Comparison of ENCODE assay signal across 9 mouse cellular contexts in the genomic region with DNA sequence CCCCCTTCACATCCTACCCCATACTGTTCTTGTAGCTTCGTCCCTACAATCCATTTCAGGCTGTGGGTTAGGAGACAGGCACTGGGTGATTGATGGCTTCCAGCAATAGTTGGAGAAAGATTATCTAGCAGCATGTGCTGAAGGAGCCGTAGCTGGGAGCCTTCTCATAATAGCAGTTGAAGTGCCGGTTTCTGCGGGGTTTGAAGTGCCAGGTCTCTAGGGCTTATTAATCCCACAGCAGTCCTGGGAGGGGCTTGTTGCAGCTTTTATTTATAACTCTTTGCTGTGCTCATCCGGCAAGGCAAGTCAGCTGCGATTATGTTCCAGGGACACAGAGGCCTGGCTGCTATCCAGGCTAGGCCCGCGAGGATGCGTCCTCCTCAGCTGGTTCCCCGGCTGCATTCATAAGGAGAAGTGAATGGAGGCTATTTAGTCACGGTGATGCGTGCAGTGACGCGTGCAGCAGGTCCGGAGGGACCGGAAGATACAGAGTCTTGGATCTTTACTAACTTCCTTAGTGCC.
DNase-seq lines count a peak whose midpoint lies in the region; ATAC-seq and TF ChIP-seq lines count a peak whose summit lies in the region.
"Had no signal": no experiment of that assay in that cellular context is flagged by ENCODE, and none has a peak within 500 bp of the region (broad histone marks: within the 10 kb centered on the region; RNA-seq: fewer than 3 reads in every experiment).

No protein-coding gene starts in this region.

- TF ChIP-seq POLR2A in lung, adult 2 months (IDR thresholded peaks at IDR 0.05; ENCODE audit: borderline replicate concordance, extremely low read depth, low read depth, low read length), result no peak

- no peak overlapping the region for H3K4me3 ChIP-seq in lung, embryonic 14.5 days (ENCODE audit: low read depth, low read length)
- no peak overlapping the region for H3K4me3 ChIP-seq in lung, adult 2 months (replicated peaks; ENCODE audit: extremely low read depth, low read depth, low read length)
- H3K4me3 ChIP-seq in forebrain, embryonic 13.5 days, result peak overlapping the region; percentile 10; the same call in 1 of the 2 replicates
- peak overlapping the region; percentile 9 for H3K4me3 ChIP-seq in heart, embryonic 16.5 days (ENCODE audit: low read length)
- H3K4me3 ChIP-seq in midbrain, embryonic 11.5 days (ENCODE audit: low read depth, low read length), result no peak overlapping the region
- H3K4me3 ChIP-seq: erythroblast, embryonic 14.5 days had no signal

- 32% methylated on average over 16 of the region's 16 CpGs for WGBS in lung, embryonic 14.5 days
- 22% methylated on average over 16 of the region's 16 CpGs for WGBS in lung, adult 2 months
- WGBS in forebrain, embryonic 13.5 days, result 9% methylated on average over 16 of the region's 16 CpGs
- 25% methylated on average over 16 of the region's 16 CpGs for WGBS in heart, embryonic 16.5 days
- WGBS in midbrain, embryonic 11.5 days, result 22% methylated on average over 16 of the region's 16 CpGs

- TF ChIP-seq CTCF in lung, embryonic 14.5 days (IDR thresholded peaks at IDR 0.05; ENCODE audit: low read depth), result no peak
- TF ChIP-seq CTCF in lung, adult 2 months (IDR thresholded peaks at IDR 0.05; ENCODE audit: insufficient read depth, low read length), result no peak

- H3K27me3 ChIP-seq in lung, embryonic 14.5 days (ENCODE audit: insufficient read depth, low read length), result no peaks in the 10 kb centered on the region
- no peaks in the 10 kb centered on the region for H3K27me3 ChIP-seq in forebrain, embryonic 13.5 days
- H3K27me3 ChIP-seq in heart, embryonic 16.5 days (ENCODE audit: control insufficient read depth, insufficient read depth, low read length), result no peaks in the 10 kb centered on the region
- no peaks in the 10 kb centered on the region for H3K27me3 ChIP-seq in midbrain, embryonic 11.5 days (ENCODE audit: control insufficient read depth, insufficient read depth, low read length)

- no peaks in the 10 kb centered on the region for H3K4me1 ChIP-seq in lung, embryonic 14.5 days (ENCODE audit: insufficient read depth)
- peaks cover 2% of the 10 kb centered on the region; the same call in 1 of the 2 replicates for H3K4me1 ChIP-seq in lung, adult 2 months (ENCODE audit: control insufficient read depth, insufficient read depth, low read length)
- peaks cover 13% of the 10 kb centered on the region for H3K4me1 ChIP-seq in forebrain, embryonic 13.5 days
- peaks cover 13% of the 10 kb centered on the region for H3K4me1 ChIP-seq in heart, embryonic 16.5 days (ENCODE audit: control insufficient read depth, insufficient read depth, low read length)
- H3K4me1 ChIP-seq in midbrain, embryonic 11.5 days (ENCODE audit: control insufficient read depth, insufficient read depth, low read length), result no peaks in the 10 kb centered on the region

- no peak overlapping the region for H3K9ac ChIP-seq in lung, embryonic 14.5 days
- no peak overlapping the region; the same call in 1 of the 2 replicates for H3K9ac ChIP-seq in forebrain, embryonic 13.5 days
- peak overlapping the region; percentile 25; the same call in 1 of the 2 replicates for H3K9ac ChIP-seq in heart, embryonic 16.5 days (ENCODE audit: low read length)
- 0 out of 2 replicates have a peak overlapping the region, but pooled peaks have one; percentile 22 for H3K9ac ChIP-seq in midbrain, embryonic 11.5 days (ENCODE audit: low read length)

- peak; percentile 84 for ATAC-seq in lung, embryonic 14.5 days (ENCODE audit: insufficient read depth)
- ATAC-seq in forebrain, embryonic 13.5 days, result peak; percentile 83
- peak; percentile 85 for ATAC-seq in heart, embryonic 16.5 days (replicated peaks; ENCODE audit: extremely low read depth, insufficient read depth, low FRiP score)
- ATAC-seq in midbrain, embryonic 11.5 days (ENCODE audit: low FRiP score), result peak; percentile 77

- no peak overlapping the region for H3K27ac ChIP-seq in lung, embryonic 14.5 days (ENCODE audit: low read depth)
- peak overlapping the region; percentile 59 for H3K27ac ChIP-seq in forebrain, embryonic 13.5 days
- peak overlapping the region; percentile 62 for H3K27ac ChIP-seq in heart, embryonic 16.5 days (ENCODE audit: low read length)
- H3K27ac ChIP-seq in midbrain, embryonic 11.5 days (ENCODE audit: low read depth, low read length), result no peak overlapping the region

- no peak overlapping the region; the same call in 1 of the 2 replicates for H3K4me2 ChIP-seq in lung, embryonic 14.5 days
- peak overlapping the region; percentile 45 for H3K4me2 ChIP-seq in forebrain, embryonic 13.5 days
- peak overlapping the region; percentile 47 for H3K4me2 ChIP-seq in heart, embryonic 16.5 days (ENCODE audit: low read depth, low read length)
- H3K4me2 ChIP-seq in midbrain, embryonic 11.5 days, result peak overlapping the region; percentile 29

- peak; percentile 80 for DNase-seq in lung, embryonic 14.5 days
- no peak for DNase-seq in lung, adult 2 months
- peak; percentile 67 to 79 for DNase-seq in layer of hippocampus, adult 18-20 months (ENCODE audit: low spot score in 2 of 2)
- peak; percentile 90 for DNase-seq in midbrain, embryonic 11.5 days (ENCODE audit: low spot score, missing footprints)
- peak; percentile 68 for DNase-seq in telencephalon, adult 2 months (ENCODE audit: low read depth, low spot score)
- no peak for DNase-seq in B cell, adult 2 months

- H3K9me3 ChIP-seq in lung, embryonic 14.5 days (ENCODE audit: low read depth, low read length), result no peaks in the 10 kb centered on the region
- H3K9me3 ChIP-seq in forebrain, embryonic 13.5 days (replicated peaks), result no peaks in the 10 kb centered on the region
- H3K9me3 ChIP-seq in heart, embryonic 16.5 days (replicated peaks; ENCODE audit: control insufficient read depth, low read length), result no peaks in the 10 kb centered on the region
- H3K9me3 ChIP-seq in midbrain, embryonic 11.5 days (ENCODE audit: control insufficient read depth, low read length), result no peaks in the 10 kb centered on the region

- no peaks in the 10 kb centered on the region for H3K36me3 ChIP-seq in lung, embryonic 14.5 days (ENCODE audit: insufficient read depth)
- no peaks in the 10 kb centered on the region for H3K36me3 ChIP-seq in forebrain, embryonic 13.5 days (ENCODE audit: poor library complexity, severe bottlenecking)
- no peaks in the 10 kb centered on the region for H3K36me3 ChIP-seq in heart, embryonic 16.5 days (ENCODE audit: control insufficient read depth, insufficient read depth)
- no peaks in the 10 kb centered on the region for H3K36me3 ChIP-seq in midbrain, embryonic 11.5 days (ENCODE audit: control insufficient read depth, insufficient read depth, low read length)

Comparison
In these comparisons a context has a peak if more than half of its experiments do, and no peak if none do; other contexts are left out.
1. DNase-seq: peak in lung, embryonic 14.5 days (single experiment), layer of hippocampus, adult 18-20 months (2 of 2), midbrain, embryonic 11.5 days (single experiment) and telencephalon, adult 2 months (single experiment); none in lung, adult 2 months (single experiment) and B cell, adult 2 months (0 of 2).
2. H3K27ac ChIP-seq: peak in forebrain, embryonic 13.5 days (single experiment) and heart, embryonic 16.5 days (single experiment); none in lung, embryonic 14.5 days (single experiment) and midbrain, embryonic 11.5 days (single experiment).
3. H3K4me3 ChIP-seq: peak in forebrain, embryonic 13.5 days (single experiment) and heart, embryonic 16.5 days (single experiment); none in lung, embryonic 14.5 days (single experiment), lung, adult 2 months (single experiment) and midbrain, embryonic 11.5 days (single experiment).
4. H3K9ac ChIP-seq: peak in heart, embryonic 16.5 days (single experiment) and midbrain, embryonic 11.5 days (single experiment); none in lung, embryonic 14.5 days (single experiment) and forebrain, embryonic 13.5 days (single experiment).
5. Peak in every context shown above with its lines, with median percentiles within 50 percentile points of each other: ATAC-seq.